Mouse (Mus musculus) MEL (cell line): ENCODE measurements around the gene Lrrc4b. TPM values are rescaled to one million over a fixed set of nuclear protein-coding genes. Genes with fewer than 3 reads are reported as not detected.

ENCODE experiments used
- DNase-seq: peaks from one replicate; pipeline ENCODE4 v3.0.0; 2011; ENCODE audit warnings: low read depth, low spot score
- H3K27ac ChIP-seq: 2 replicates; pipeline ENCODE4 v1.5.1; 2012; ENCODE audit warnings: low read depth, mild to moderate bottlenecking, control low read depth, low read length, moderate library complexity; ENCODE audit not compliant: control insufficient read depth
- H3K27me3 ChIP-seq, 2 experiments: fragments of 150-350 bp in 1 of 2; sonication (generic) in 1 of 2; 2 replicates each; pipeline ENCODE4 v1.6.1; 2012; ENCODE audit warnings: low read length in 2 of 2, mild to moderate bottlenecking in 2 of 2, improper control_type of control experiment in 1 of 2, moderate library complexity in 1 of 2; ENCODE audit not compliant: insufficient read depth in 2 of 2, control insufficient read depth in 1 of 2
- H3K36me3 ChIP-seq, 2 experiments: 2 replicates each; pipeline ENCODE4 v1.6.1; 2012 to 2014; ENCODE audit warnings: low read length in 2 of 2, improper control_type of control experiment in 1 of 2, inconsistent platforms in 1 of 2, mild to moderate bottlenecking in 1 of 2; ENCODE audit not compliant: insufficient read depth in 2 of 2, control insufficient read depth in 1 of 2
- H3K4me1 ChIP-seq, 2 experiments: fragments of 150-350 bp in 1 of 2; sonication (generic) in 1 of 2; 2 replicates each; pipeline ENCODE4 v1.6.1; 2012; ENCODE audit warnings: low read length in 2 of 2, improper control_type of control experiment in 1 of 2, mild to moderate bottlenecking in 1 of 2; ENCODE audit not compliant: insufficient read depth in 2 of 2, control insufficient read depth in 1 of 2
- H3K4me3 ChIP-seq, 2 experiments: fragments of 150-350 bp in 1 of 2; sonication (generic) in 1 of 2; 2 replicates each; pipeline ENCODE4 v1.5.1; 2012; ENCODE audit warnings: low read depth in 2 of 2, low read length in 2 of 2, mild to moderate bottlenecking in 2 of 2, moderate library complexity in 2 of 2, control low read depth in 1 of 2, improper control_type of control experiment in 1 of 2; ENCODE audit not compliant: control insufficient read depth in 1 of 2, insufficient read depth in 1 of 2
- H3K79me2 ChIP-seq: 2 replicates; pipeline ENCODE4 v1.6.1; 2012; ENCODE audit warnings: mild to moderate bottlenecking, low read length, moderate library complexity; ENCODE audit not compliant: control insufficient read depth, poor library complexity, insufficient read depth
- H3K9ac ChIP-seq: 2 replicates; pipeline ENCODE4 v1.6.1; 2012; ENCODE audit warnings: low read depth, mild to moderate bottlenecking, control low read depth, low read length, moderate library complexity; ENCODE audit not compliant: control insufficient read depth, poor library complexity, severe bottlenecking
- H3K9me3 ChIP-seq: fragments of 150-350 bp; sonication (generic); replicated peaks from 2 replicates; pipeline ENCODE4 v1.6.1; 2012; ENCODE audit warnings: mild to moderate bottlenecking, low read length, improper control_type of control experiment, moderate library complexity; ENCODE audit not compliant: insufficient read depth
- BHLHE40 ChIP-seq: IDR thresholded peaks from 2 replicates; pipeline ENCODE4 v1.6.1; 2012; ENCODE audit warnings: low read depth, mild to moderate bottlenecking, inconsistent platforms, low read length, improper control_type of control experiment, borderline replicate concordance
- CHD1 ChIP-seq: IDR thresholded peaks from 2 replicates; pipeline ENCODE4 v1.6.1; 2012; ENCODE audit warnings: low read depth, mild to moderate bottlenecking, inconsistent platforms, low read length, improper control_type of control experiment
- CHD2 ChIP-seq: IDR thresholded peaks from 2 replicates; pipeline ENCODE4 v1.6.1; 2011; ENCODE audit warnings: low read length, improper control_type of control experiment
- ELF1 ChIP-seq: IDR thresholded peaks from 2 replicates; pipeline ENCODE4 v1.6.1; 2014; ENCODE audit warnings: low read depth, mild to moderate bottlenecking, inconsistent platforms, low read length, improper control_type of control experiment, moderate library complexity
- ETS1 ChIP-seq: IDR thresholded peaks from 2 replicates; pipeline ENCODE4 v1.6.1; 2012; ENCODE audit warnings: low read depth, mild to moderate bottlenecking, inconsistent platforms, low read length, improper control_type of control experiment, moderate library complexity
- GABPA ChIP-seq: IDR thresholded peaks from 2 replicates; pipeline ENCODE4 v1.6.1; 2012; ENCODE audit warnings: low read depth, mild to moderate bottlenecking, inconsistent platforms, low read length, improper control_type of control experiment, moderate library complexity
- KAT2A ChIP-seq: conservative IDR thresholded peaks from 2 replicates; pipeline ENCODE4 v1.6.1; 2012; ENCODE audit warnings: low read depth, low read length, improper control_type of control experiment, inconsistent platforms
- MAFK ChIP-seq: IDR thresholded peaks from 2 replicates; pipeline ENCODE4 v1.6.1; 2011; ENCODE audit warnings: low read depth, mild to moderate bottlenecking, low read length, improper control_type of control experiment, borderline replicate concordance
- MAX ChIP-seq: IDR thresholded peaks from 2 replicates; pipeline ENCODE4 v1.6.1; 2011; ENCODE audit warnings: low read length, improper control_type of control experiment
- MAZ ChIP-seq: IDR thresholded peaks from 2 replicates; pipeline ENCODE4 v1.6.1; 2012; ENCODE audit warnings: low read depth, mild to moderate bottlenecking, inconsistent platforms, low read length, improper control_type of control experiment
- NRF1 ChIP-seq: IDR thresholded peaks from 2 replicates; pipeline ENCODE4 v1.6.1; 2014; ENCODE audit warnings: low read depth, mild to moderate bottlenecking, inconsistent platforms, low read length, improper control_type of control experiment, moderate library complexity; ENCODE audit not compliant: poor library complexity, insufficient read depth, severe bottlenecking
- POLR2A ChIP-seq, 2 experiments: IDR thresholded peaks; 2 replicates each; pipeline ENCODE4 v1.6.1; 2011 to 2012; ENCODE audit warnings: low read length in 2 of 2, mild to moderate bottlenecking in 2 of 2, control low read depth in 1 of 2, improper control_type of control experiment in 1 of 2, low read depth in 1 of 2, moderate library complexity in 1 of 2; ENCODE audit not compliant: control insufficient read depth in 1 of 2, insufficient read depth in 1 of 2, poor library complexity in 1 of 2
- POLR2AphosphoS2 ChIP-seq: IDR thresholded peaks from 2 replicates; pipeline ENCODE4 v1.6.1; 2011; ENCODE audit warnings: low read length, improper control_type of control experiment
- POLR2AphosphoS5 ChIP-seq: IDR thresholded peaks from 2 replicates; pipeline ENCODE4 v1.6.1; 2012; ENCODE audit warnings: low read depth, borderline replicate concordance, mild to moderate bottlenecking, inconsistent platforms, low read length, moderate library complexity, mixed read lengths
- RAD21 ChIP-seq: IDR thresholded peaks from 2 replicates; pipeline ENCODE4 v1.6.1; 2011; ENCODE audit warnings: mild to moderate bottlenecking, low read depth, low read length, improper control_type of control experiment
- RCOR1 ChIP-seq: IDR thresholded peaks from 2 replicates; pipeline ENCODE4 v1.6.1; 2012; ENCODE audit warnings: low read depth, mild to moderate bottlenecking, inconsistent platforms, low read length, improper control_type of control experiment
- SMC3 ChIP-seq: IDR thresholded peaks from 2 replicates; pipeline ENCODE4 v1.6.1; 2011; ENCODE audit warnings: low read depth, low read length, improper control_type of control experiment
- TBP ChIP-seq: IDR thresholded peaks from 2 replicates; pipeline ENCODE4 v1.8.0; 2011; ENCODE audit warnings: low read depth, low read length, improper control_type of control experiment
- TCF12 ChIP-seq: IDR thresholded peaks from 2 replicates; pipeline ENCODE4 v1.6.1; 2014; ENCODE audit warnings: low read depth, mild to moderate bottlenecking, inconsistent platforms, low read length, improper control_type of control experiment, moderate library complexity
- USF1 ChIP-seq: IDR thresholded peaks from 2 replicates; pipeline ENCODE4 v1.6.1; 2014; ENCODE audit warnings: low read depth, mild to moderate bottlenecking, inconsistent platforms, low read length, improper control_type of control experiment, moderate library complexity
- USF2 ChIP-seq, 2 experiments: IDR thresholded peaks; 2 replicates each; pipeline ENCODE4 v1.6.1; 2011 to 2012; ENCODE audit warnings: improper control_type of control experiment in 2 of 2, low read length in 2 of 2, borderline replicate concordance in 1 of 2, inconsistent platforms in 1 of 2, low read depth in 1 of 2, mild to moderate bottlenecking in 1 of 2; ENCODE audit not compliant: insufficient read depth in 1 of 2
- ZKSCAN1 ChIP-seq: IDR thresholded peaks from 2 replicates; pipeline ENCODE4 v1.6.1; 2012; ENCODE audit warnings: low read depth, mild to moderate bottlenecking, inconsistent platforms, low read length, improper control_type of control experiment, moderate library complexity
- ZMIZ1 ChIP-seq: IDR thresholded peaks from 2 replicates; pipeline ENCODE4 v1.6.1; 2012; ENCODE audit warnings: low read depth, mild to moderate bottlenecking, inconsistent platforms, low read length, improper control_type of control experiment, moderate library complexity
- polyA plus RNA-seq, 2 experiments: library from polyadenylated mRNA; stranded (reverse) in 1 of 2; unstranded in 1 of 2; fragments of >175 nt in 1 of 2; fragments of >200 nt in 1 of 2; gene quantifications; 2 replicates each; pipeline versions ENCODE4 v1.2.1 to v1.2.4; 2012; ENCODE audit warnings: low replicate concordance in 2 of 2, low read depth in 1 of 2; ENCODE audit not compliant: insufficient read length in 2 of 2, insufficient read depth in 1 of 2, missing spikeins in 1 of 2
- total RNA-seq: library from RNA; depleted of rRNA; stranded (reverse); fragments of 300-350 nt; gene quantifications from 2 replicates; pipeline ENCODE4 v1.2.3, GENCODE M21; 2012; rRNA removed

Lrrc4b gene
- total RNA-seq (0.52 and 0.58 TPM in 2 replicates), polyA plus RNA-seq (1 to 10 TPM in 1 of 2 experiments, not detected in 1; 4.4 TPM)

GRCm38 (mm10) chr7:44428968-44429521 is at the start of gene Lrrc4b:
Gene Lrrc4b (plus strand): TSS chr7:44429018.
- TF ChIP-seq USF1 (no peak), POLR2A (IDR thresholded peaks at IDR 0.05; ENCODE audit: control insufficient read depth in 1 of 2, insufficient read depth in 1 of 2, low read depth in 1 of 2, low read length in 2 of 2, poor library complexity in 1 of 2) (no peak), ZMIZ1 (no peak), GABPA (no peak), ELF1 (no peak), RCOR1 (no peak), POLR2AphosphoS2 (no peak), ZKSCAN1 (no peak), RAD21 (no peak), MAX (no peak), CHD2 (no peak), POLR2AphosphoS5 (no peak), KAT2A (no peak), TCF12 (no peak), CHD1 (no peak)
- Histone ChIP-seq H3K27me3 (no peaks in the 10 kb centered on the region), H3K4me3 (no peak within 1 kb of the TSS), H3K79me2 (no peaks in the 10 kb centered on the region), H3K9ac (no peak within 1 kb of the TSS), H3K9me3 (no peaks in the 10 kb centered on the region), H3K36me3 (0 out of 4 replicates have a peak, but pooled peaks cover 0 to 2% of the 10 kb centered on the region in 2 experiments), H3K4me1 (no peaks in the 10 kb centered on the region), H3K27ac (no peak within 1 kb of the TSS)
- DNase-seq, result no peak

GRCm38 (mm10) chr7:44382541-44382940 is 46.3 kb upstream of the Lrrc4b start:
- Histone ChIP-seq H3K4me1 (no peaks in the 10 kb centered on the region), H3K79me2 (no peaks in the 10 kb centered on the region), H3K27me3 (peaks cover 0 to 1% of the 10 kb centered on the region in 2 experiments; a peak in 1 of 4 replicates), H3K36me3 (no peaks in the 10 kb centered on the region), H3K27ac (no peak overlapping the region), H3K9me3 (no peaks in the 10 kb centered on the region), H3K4me3 (no peak overlapping the region), H3K9ac (no peak overlapping the region)
- TF ChIP-seq SMC3 (no peak), USF2 (IDR thresholded peaks at IDR 0.05; ENCODE audit: borderline replicate concordance in 1 of 2, insufficient read depth in 1 of 2, low read depth in 1 of 2, low read length in 2 of 2) (no peak), POLR2AphosphoS5 (no peak), MAZ (no peak), ETS1 (no peak), NRF1 (no peak), MAFK (no peak), USF1 (no peak), BHLHE40 (no peak), ELF1 (no peak), TBP (no peak), CHD2 (no peak)
- no peak for DNase-seq
